Mouse (Mus musculus) olfactory bulb, adult 2 months (tissue): ENCODE measurements around the gene Gm11127.

Source experiments
- CTCF ChIP-seq: fragments of 200-500 bp; IDR thresholded peaks from 2 replicates; pipeline ENCODE4 v1.5.1; 2012; ENCODE audit warnings: low read depth, mild to moderate bottlenecking, low read length, moderate library complexity; ENCODE audit not compliant: insufficient read depth
- POLR2A ChIP-seq: fragments of 200-500 bp; IDR thresholded peaks from 2 replicates; pipeline ENCODE4 v1.6.1; 2012; ENCODE audit warnings: mild to moderate bottlenecking, low read depth, low read length, moderate library complexity; ENCODE audit not compliant: insufficient read depth

DNA sequence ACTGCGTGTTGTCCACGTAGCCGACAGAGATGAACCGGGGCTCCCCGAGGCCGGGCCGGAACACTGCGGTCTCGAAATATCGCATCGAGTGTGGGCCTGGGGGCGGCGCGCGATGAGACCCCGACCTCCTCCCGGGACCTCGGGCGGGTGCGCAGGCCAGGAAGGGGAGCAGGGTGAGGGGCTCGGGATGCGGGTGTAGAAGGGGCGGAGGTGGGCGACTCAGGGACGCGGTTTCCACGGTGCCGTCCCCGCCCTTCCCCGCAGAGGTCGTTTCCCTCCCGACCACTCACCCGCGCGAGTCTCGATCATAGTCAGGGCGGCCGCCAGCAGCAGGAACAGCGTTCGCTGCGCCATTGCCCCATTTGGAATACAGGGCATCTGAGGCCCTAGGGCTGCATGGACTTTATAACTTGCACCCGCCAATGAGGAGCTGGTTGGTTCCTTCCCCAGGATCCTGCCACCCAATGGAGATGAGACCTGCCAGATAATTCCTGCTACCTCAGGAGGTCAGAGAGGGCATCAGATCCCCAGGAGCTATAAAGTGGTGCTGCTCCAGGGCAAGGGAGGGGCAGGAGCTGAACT lies 25.8 kb upstream of the Gm11127 start:
- TF ChIP-seq CTCF (no peak), POLR2A (no peak)
